Mouse (Mus musculus) ovary, adult 2 months (tissue): ENCODE results near the gene Asic2. TPM values are rescaled to one million over a fixed set of nuclear protein-coding genes. Genes with fewer than 3 reads are reported as not detected.

Experiments
- polyA plus RNA-seq: library from polyadenylated mRNA; depleted of rRNA; stranded (reverse); fragments of >200 nt; gene quantifications from 2 replicates; pipeline ENCODE4 v1.2.3, GENCODE M21; 2012; rRNA removed

The Asic2 gene
- polyA plus RNA-seq = 19.0 and 31.8 TPM in 2 replicates

GRCm38 (mm10) chr11:81968401-81968881 lies at the start of gene Asic2:
Gene Asic2, minus strand, starts transcription at chr11:81968457.

GRCm38 (mm10) chr11:81860250-81860972 lies 107.8 kb downstream of the Asic2 start, which contains the start of gene 5530401A14Rik:
Gene 5530401A14Rik, plus strand, starts transcription at chr11:81860673.

GRCm38 (mm10) chr11:80858065-80858464 lies 1110.2 kb downstream of the Asic2 start, which contains the start of gene Spaca3:
Gene Spaca3, plus strand, starts transcription at chr11:80858365.

Other genes starting within 250 kb of the Asic2 start
- 0.09 TPM in 1 of 2 replicates, not detected in the other for gene 5530401A14Rik, start 107.8 kb downstream of the Asic2 start, polyA plus RNA-seq
- gene Ccl2, start 67.1 kb upstream of the Asic2 start, polyA plus RNA-seq = 6.2 and 6.7 TPM in 2 replicates
- not detected in 2 replicates for gene Gm17268, start 70.1 kb upstream of the Asic2 start, polyA plus RNA-seq
- gene Ccl7, start 77.3 kb upstream of the Asic2 start, polyA plus RNA-seq = 1.4 and 2.0 TPM in 2 replicates
- 4.4 and 5.8 TPM in 2 replicates for gene Ccl11, start 89.4 kb upstream of the Asic2 start, polyA plus RNA-seq
- 3.9 and 4.4 TPM in 2 replicates for gene Ccl12, start 133.4 kb upstream of the Asic2 start, polyA plus RNA-seq
- gene Ccl8, start 146.7 kb upstream of the Asic2 start, polyA plus RNA-seq = 3.5 and 5.9 TPM in 2 replicates